Mouse (Mus musculus) spleen, adult 2 months (tissue): Measurements from ENCODE around the gene Thap7. TPM values are rescaled to one million over a fixed set of nuclear protein-coding genes. Genes with fewer than 3 reads are reported as not detected.
"Not testable (repeated sequence)": the region's sequence is repeated elsewhere in the genome, so short reads cannot be mapped to it uniquely, and the experiment has no call there.

Source experiments
- DNase-seq, 2 experiments: peaks; one replicate each; pipeline versions ENCODE4 v3.0.0 to v3.0.0-alpha.2; 2012 to 2021; ENCODE audit warnings: low spot score in 2 of 2, low read depth in 1 of 2
- H3K27ac ChIP-seq: fragments of 200-500 bp; 2 replicates; pipeline ENCODE4 v1.5.1; 2012; ENCODE audit warnings: low read length, inconsistent platforms; ENCODE audit not compliant: insufficient read depth
- H3K27me3 ChIP-seq: fragments of 200-500 bp; 2 replicates; pipeline ENCODE4 v1.6.1; 2012; ENCODE audit warnings: mild to moderate bottlenecking, moderate library complexity, low read length, inconsistent platforms; ENCODE audit not compliant: control insufficient read depth, insufficient read depth
- H3K36me3 ChIP-seq: fragments of 200-500 bp; 2 replicates; pipeline ENCODE4 v1.6.1; 2012; ENCODE audit warnings: mild to moderate bottlenecking, low read length, inconsistent platforms; ENCODE audit not compliant: control insufficient read depth, insufficient read depth
- H3K4me1 ChIP-seq: fragments of 200-500 bp; 2 replicates; pipeline ENCODE4 v1.6.1; 2011; ENCODE audit warnings: inconsistent platforms; ENCODE audit not compliant: control insufficient read depth, insufficient read depth, insufficient read length
- H3K4me3 ChIP-seq: fragments of 200-500 bp; 2 replicates; pipeline ENCODE4 v1.5.1; 2011; ENCODE audit warnings: mild to moderate bottlenecking, inconsistent platforms; ENCODE audit not compliant: insufficient read depth, insufficient read length; ENCODE audit errors: extremely low read depth
- CTCF ChIP-seq: fragments of 200-500 bp; IDR thresholded peaks from 2 replicates; pipeline ENCODE4 v1.5.1; 2011; ENCODE audit warnings: mild to moderate bottlenecking, inconsistent platforms; ENCODE audit not compliant: insufficient read depth, insufficient read length, insufficient replicate concordance; ENCODE audit errors: extremely low read depth
- POLR2A ChIP-seq: fragments of 200-500 bp; IDR thresholded peaks from 2 replicates; pipeline ENCODE4 v1.6.1; 2011; ENCODE audit warnings: low read depth, low read length, inconsistent platforms
- WGBS: fragments of 180-500 bp; shearing (Covaris S2); methylation state at CpG from one replicate; pipeline ENCODE4 v1.1.7; 2018; 5-methylcytosine and 5-hydroxymethylcytosine counted together
- polyA plus RNA-seq: library from polyadenylated mRNA; depleted of rRNA; stranded (reverse); fragments of >200 nt; gene quantifications from 2 replicates; pipeline ENCODE4 v1.2.3, GENCODE M21; 2012

Thap7 gene
- polyA plus RNA-seq, 1 experiment: 56.2 TPM

DNA sequence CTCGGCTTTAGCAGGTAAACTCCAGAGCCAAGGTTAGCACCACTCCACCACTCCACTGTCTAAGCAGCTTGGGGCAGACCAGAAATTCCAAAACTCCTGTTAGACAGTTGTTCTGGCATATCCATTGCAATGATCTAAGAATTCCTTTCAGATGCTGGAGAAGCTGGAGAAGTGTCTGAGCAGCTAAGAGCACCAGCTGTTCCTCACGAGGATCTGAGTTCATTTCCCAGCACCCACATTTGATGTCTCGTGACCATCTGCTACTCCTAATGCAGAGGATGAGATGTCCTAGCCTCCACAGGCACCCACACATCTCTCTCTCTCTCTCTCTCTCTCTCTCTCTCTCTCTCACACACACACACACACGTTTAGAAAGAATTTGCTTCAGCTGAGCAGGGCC lies 26.0 kb upstream of the Thap7 start:
- peaks cover 3% of the 10 kb centered on the region; the same call in 1 of the 2 replicates for H3K4me1 ChIP-seq
- no peak for DNase-seq
- TF ChIP-seq POLR2A (no peak), CTCF (no peak)

GRCm38 (mm10) chr16:17556180-17556579 lies 25.2 kb upstream of the Thap7 start:
- no peak for TF ChIP-seq POLR2A
- no peak for TF ChIP-seq CTCF
- Histone ChIP-seq H3K4me1 (peaks cover 3% of the 10 kb centered on the region; the same call in 1 of the 2 replicates), H3K4me3 (no peak overlapping the region), H3K36me3 (no peaks in the 10 kb centered on the region), H3K27ac (no peak overlapping the region), H3K27me3 (no peaks in the 10 kb centered on the region)
- no peak for DNase-seq
- WGBS: 79% methylated on average over 4 of the region's 4 CpGs

More for the DNA sequence above, 26.0 kb upstream of the Thap7 start:
- Histone ChIP-seq H3K27ac (no peak overlapping the region), H3K4me3 (no peak overlapping the region), H3K27me3 (no peaks in the 10 kb centered on the region), H3K36me3 (no peaks in the 10 kb centered on the region)
- 62% methylated on average over 4 of the region's 4 CpGs for WGBS

GRCm38 (mm10) chr16:17554702-17555101 lies 23.8 kb upstream of the Thap7 start:
- not testable (repeated sequence) for H3K36me3 ChIP-seq, H3K27ac ChIP-seq, DNase-seq, H3K27me3 ChIP-seq, H3K4me3 ChIP-seq, H3K4me1 ChIP-seq
- 62% methylated on average over 4 of the region's 4 CpGs for WGBS

DNA sequence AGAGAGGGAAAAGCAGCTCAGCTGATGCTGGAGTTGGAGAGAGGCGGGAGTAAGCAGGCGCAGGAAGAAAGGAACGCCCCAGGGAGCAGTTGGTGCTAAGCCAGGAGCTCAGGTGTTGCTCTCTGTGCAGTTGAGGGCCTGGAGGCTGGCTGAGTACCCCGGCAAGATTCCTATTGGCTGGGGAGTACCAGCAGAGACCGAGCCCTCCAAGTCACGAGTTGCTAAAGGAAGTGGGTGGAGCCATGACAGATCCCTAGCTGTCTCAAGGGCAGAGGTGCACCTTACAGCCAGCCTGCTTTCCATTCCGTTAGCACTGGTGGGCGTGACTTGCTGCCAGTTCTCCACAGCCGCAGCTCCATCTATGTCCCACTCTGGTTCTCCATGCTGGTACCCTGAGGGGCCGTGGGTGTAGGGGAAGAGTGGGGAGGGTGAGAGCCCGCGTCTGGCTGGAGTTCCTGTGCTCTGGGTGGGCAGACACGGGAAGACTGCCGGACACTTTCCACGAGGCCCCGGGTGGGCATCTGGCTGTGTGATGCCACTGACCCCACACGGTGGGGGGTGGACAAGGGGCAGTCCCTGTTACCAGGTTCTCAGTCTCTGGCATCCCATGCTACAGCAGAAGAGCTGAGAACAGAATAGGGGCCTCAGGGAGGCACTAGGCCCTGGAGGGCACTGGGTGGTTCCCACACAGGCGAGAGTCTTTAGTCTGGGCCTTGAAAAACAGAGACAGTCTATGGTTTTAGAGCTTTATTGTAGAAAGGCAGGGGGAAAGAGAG lies 23.2 kb upstream of the Thap7 start:
- 13% methylated on average over 18 of the region's 18 CpGs for WGBS
- Histone ChIP-seq H3K27me3 (no peaks in the 10 kb centered on the region), H3K4me1 (peaks cover 3% of the 10 kb centered on the region; the same call in 1 of the 2 replicates), H3K36me3 (no peaks in the 10 kb centered on the region), H3K4me3 (peak overlapping the region; percentile 45; the same call in 1 of the 2 replicates), H3K27ac (peak overlapping the region; percentile 39; the same call in 1 of the 2 replicates)
- peak; percentile 62 to 83 for DNase-seq
- TF ChIP-seq POLR2A (no peak), CTCF (no peak)

DNA sequence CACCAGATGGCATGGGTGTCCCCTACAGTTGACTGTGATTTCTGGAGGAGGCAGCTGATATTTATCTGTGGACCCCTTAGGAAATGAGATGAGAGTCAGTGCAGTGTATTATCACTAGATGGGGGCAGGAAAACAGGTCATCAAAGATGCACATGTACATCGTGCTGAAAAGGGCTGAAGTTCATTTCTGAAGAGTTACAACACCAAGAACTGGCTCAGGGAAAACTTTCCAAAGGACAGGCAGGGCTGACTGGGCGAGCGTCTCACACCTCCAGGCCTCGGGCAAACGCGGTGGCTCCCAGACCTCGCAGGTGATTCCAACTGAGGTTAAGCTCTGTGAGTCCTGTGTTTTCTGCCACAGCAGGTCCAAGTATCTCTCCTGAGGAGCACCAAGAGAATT lies 21.9 kb upstream of the Thap7 start:
- Histone ChIP-seq H3K36me3 (no peaks in the 10 kb centered on the region), H3K27me3 (no peaks in the 10 kb centered on the region), H3K4me3 (no peak overlapping the region), H3K4me1 (peaks cover 3% of the 10 kb centered on the region; the same call in 1 of the 2 replicates), H3K27ac (no peak overlapping the region)
- no peak for DNase-seq
- TF ChIP-seq POLR2A: no peak
- no peak for TF ChIP-seq CTCF
- 91% methylated on average over 7 of the region's 7 CpGs for WGBS

- H3K4me1 ChIP-seq: no peaks in the 10 kb centered on the region
- H3K36me3 ChIP-seq: no peaks in the 10 kb centered on the region
- 36% methylated on average over 2 of the region's 2 CpGs for WGBS
- no peak overlapping the region for H3K27ac ChIP-seq
- DNase-seq: no peak
- no peak overlapping the region for H3K4me3 ChIP-seq
- no peaks in the 10 kb centered on the region for H3K27me3 ChIP-seq
- TF ChIP-seq POLR2A (no peak), CTCF (no peak)
These were observed 11.7 kb upstream of the Thap7 start for GRCm38 (mm10) chr16:17542632-17543031.

DNA sequence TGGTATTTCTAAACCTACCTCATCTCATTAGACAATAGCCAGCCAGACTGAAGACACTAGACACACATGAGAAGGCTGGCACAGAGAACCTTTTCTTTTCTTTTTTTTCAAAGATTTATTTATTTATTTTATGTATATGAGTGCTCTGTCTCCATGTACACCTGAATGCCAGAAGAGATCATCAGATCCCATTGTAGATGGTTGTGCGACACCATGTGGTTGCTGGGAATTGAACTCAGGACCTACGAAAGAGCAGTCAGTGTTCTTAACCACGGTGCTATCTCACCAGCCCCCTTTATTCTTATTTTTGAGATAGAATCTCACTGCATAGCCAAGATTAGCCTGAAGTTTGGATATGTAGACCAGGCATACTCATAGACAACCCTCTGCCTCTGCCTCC lies 5.6 kb upstream of the Thap7 start:
- Histone ChIP-seq H3K27ac (no peak overlapping the region), H3K4me3 (no peak overlapping the region), H3K27me3 (no peaks in the 10 kb centered on the region; the same call in 1 of the 2 replicates), H3K36me3 (no peaks in the 10 kb centered on the region), H3K4me1 (peaks cover under 1% of the 10 kb centered on the region; the same call in 1 of the 2 replicates)
- TF ChIP-seq POLR2A (no peak), CTCF (no peak)
- no peak for DNase-seq
- 85% methylated on average over 3 of the region's 3 CpGs for WGBS
